ENCODE assay signal across 8 mouse cellular contexts in genomic region chr3:69044645-69045399, GRCm38 (mm10). TPM values are rescaled to one million over a fixed set of nuclear protein-coding genes. Genes with fewer than 3 reads are reported as not detected.
A peak's percentile ranks its signal among the peaks of the same experiment; 100 is the strongest.
DNase-seq lines count a peak whose midpoint lies in the region; ATAC-seq and TF ChIP-seq lines count a peak whose summit lies in the region.

Gene Trim59, minus strand, starts transcription at chr3:69044755.

- H3K4me3 ChIP-seq in E14TG2a.4 (replicated peaks; ENCODE audit: low read length) = peak within 1 kb of the TSS; percentile 96
- peak within 1 kb of the TSS; percentile 84 for H3K4me3 ChIP-seq in forebrain, embryonic 11.5 days (ENCODE audit: low read depth, low read length)
- H3K4me3 ChIP-seq in heart, embryonic 16.5 days (ENCODE audit: low read length) = peak within 1 kb of the TSS; percentile 96
- peak within 1 kb of the TSS; percentile 76 to 93 for H3K4me3 ChIP-seq in liver, embryonic 14.5 days (ENCODE audit: insufficient read depth in 1 of 2, low read depth in 2 of 2, low read length in 2 of 2)
- H3K4me3 ChIP-seq in stomach, embryonic 15.5 days (replicated peaks) = peak within 1 kb of the TSS; percentile 92

- peak; percentile 82 for DNase-seq in c-Kit-positive CD71-positive TER-119-negative erythroid progenitor cells, embryonic 14.5 days (ENCODE audit: low read depth)
- peak; percentile 98 for DNase-seq in forebrain, embryonic 11.5 days (ENCODE audit: low spot score)
- peak; percentile 92 to 97 for DNase-seq in kidney, postnatal 25 days
- peak; percentile 87 to 89 (median 87) for DNase-seq in liver, embryonic 14.5 days (ENCODE audit: low read depth in 3 of 3, low spot score in 3 of 3)
- peak; percentile 95 for DNase-seq in neural tube, embryonic 10.5 days (ENCODE audit: extremely low spot score, low spot score)

- peaks cover 32% of the 10 kb centered on the region for H3K36me3 ChIP-seq in E14TG2a.4 (ENCODE audit: insufficient read depth, low read length)
- H3K36me3 ChIP-seq in forebrain, embryonic 11.5 days (ENCODE audit: control insufficient read depth, insufficient read depth, low read length) = no peaks in the 10 kb centered on the region; the same call in 1 of the 2 replicates
- H3K36me3 ChIP-seq in heart, embryonic 16.5 days (ENCODE audit: control insufficient read depth, insufficient read depth) = peaks cover 4% of the 10 kb centered on the region
- H3K36me3 ChIP-seq in liver, embryonic 14.5 days (replicated peaks; ENCODE audit: control insufficient read depth, insufficient read depth, low read depth) = peaks cover 34% of the 10 kb centered on the region
- H3K36me3 ChIP-seq in stomach, embryonic 15.5 days = no peaks in the 10 kb centered on the region

- H3K4me2 ChIP-seq in forebrain, embryonic 11.5 days (ENCODE audit: low read depth, low read length, severe bottlenecking) = peak within 1 kb of the TSS; percentile 86
- peak within 1 kb of the TSS; percentile 76 for H3K4me2 ChIP-seq in heart, embryonic 16.5 days (ENCODE audit: low read depth, low read length)
- peak within 1 kb of the TSS; percentile 97 for H3K4me2 ChIP-seq in liver, embryonic 14.5 days (ENCODE audit: low read depth)
- H3K4me2 ChIP-seq in stomach, embryonic 15.5 days = peak within 1 kb of the TSS; percentile 86

- H3K27ac ChIP-seq in forebrain, embryonic 11.5 days (ENCODE audit: low read depth, low read length) = peak within 1 kb of the TSS; percentile 94
- peak within 1 kb of the TSS; percentile 91 for H3K27ac ChIP-seq in heart, embryonic 16.5 days (ENCODE audit: low read length)
- peak within 1 kb of the TSS; percentile 90 for H3K27ac ChIP-seq in liver, embryonic 14.5 days
- peak within 1 kb of the TSS; percentile 94 for H3K27ac ChIP-seq in stomach, embryonic 15.5 days

- H3K9me3 ChIP-seq in E14TG2a.4 (ENCODE audit: low read length) = no peaks in the 10 kb centered on the region
- H3K9me3 ChIP-seq in forebrain, embryonic 11.5 days (ENCODE audit: control insufficient read depth, low read length) = no peaks in the 10 kb centered on the region
- no peaks in the 10 kb centered on the region for H3K9me3 ChIP-seq in heart, embryonic 16.5 days (replicated peaks; ENCODE audit: control insufficient read depth, low read length)
- H3K9me3 ChIP-seq in liver, embryonic 14.5 days (ENCODE audit: control insufficient read depth, low read length) = no peaks in the 10 kb centered on the region
- H3K9me3 ChIP-seq in stomach, embryonic 15.5 days = no peaks in the 10 kb centered on the region

- no peak for TF ChIP-seq CTCF in E14TG2a.4 (conservative IDR thresholded peaks at IDR 0.05; ENCODE audit: low read length)
- peak; percentile 18; the same call in 1 of the 2 replicates for TF ChIP-seq CTCF in liver, embryonic 14.5 days (IDR thresholded peaks at IDR 0.05; ENCODE audit: low read depth)

- under 1% methylated on average over 65 of the region's 80 CpGs for WGBS in forebrain, embryonic 11.5 days
- under 1% methylated on average over 75 of the region's 80 CpGs for WGBS in heart, embryonic 16.5 days
- WGBS in liver, embryonic 14.5 days (ENCODE audit: insufficient replicate concordance) = under 1% methylated on average over 76 of the region's 80 CpGs
- WGBS in stomach, embryonic 15.5 days = under 1% methylated on average over 80 of the region's 80 CpGs

- peak within 1 kb of the TSS; percentile 98 for H3K9ac ChIP-seq in forebrain, embryonic 11.5 days (ENCODE audit: low read length)
- peak within 1 kb of the TSS; percentile 91 for H3K9ac ChIP-seq in heart, embryonic 16.5 days (ENCODE audit: low read length)
- H3K9ac ChIP-seq in liver, embryonic 14.5 days (replicated peaks) = peak within 1 kb of the TSS; percentile 94
- H3K9ac ChIP-seq in stomach, embryonic 15.5 days = peak within 1 kb of the TSS; percentile 85

- H3K4me1 ChIP-seq in E14TG2a.4 (replicated peaks; ENCODE audit: low read depth, low read length) = peaks cover 52% of the 10 kb centered on the region
- peaks cover 12% of the 10 kb centered on the region for H3K4me1 ChIP-seq in forebrain, embryonic 11.5 days (replicated peaks; ENCODE audit: control insufficient read depth, insufficient read depth, low read length)
- peaks cover 17% of the 10 kb centered on the region for H3K4me1 ChIP-seq in heart, embryonic 16.5 days (ENCODE audit: control insufficient read depth, insufficient read depth, low read length)
- H3K4me1 ChIP-seq in liver, embryonic 14.5 days (replicated peaks; ENCODE audit: control insufficient read depth in 2 of 2, insufficient read depth in 2 of 2, low read length in 1 of 2) = peaks cover 27 to 28% of the 10 kb centered on the region in 2 experiments
- H3K4me1 ChIP-seq in stomach, embryonic 15.5 days = peaks cover 4% of the 10 kb centered on the region; the same call in 1 of the 2 replicates

- H3K27me3 ChIP-seq in E14TG2a.4 (ENCODE audit: insufficient read depth, low read length) = 0 out of 2 replicates have a peak, but pooled peaks cover under 1% of the 10 kb centered on the region
- no peaks in the 10 kb centered on the region for H3K27me3 ChIP-seq in forebrain, embryonic 11.5 days (ENCODE audit: control insufficient read depth, insufficient read depth, low read length)
- H3K27me3 ChIP-seq in heart, embryonic 16.5 days (ENCODE audit: control insufficient read depth, insufficient read depth, low read length) = no peaks in the 10 kb centered on the region
- H3K27me3 ChIP-seq in liver, embryonic 14.5 days (ENCODE audit: control insufficient read depth, insufficient read depth, low read length) = no peaks in the 10 kb centered on the region
- no peaks in the 10 kb centered on the region for H3K27me3 ChIP-seq in stomach, embryonic 15.5 days (replicated peaks)

- ATAC-seq in forebrain, embryonic 11.5 days (replicated peaks; ENCODE audit: low FRiP score) = peak; percentile 94
- peak; percentile 94 for ATAC-seq in heart, embryonic 16.5 days (replicated peaks; ENCODE audit: extremely low read depth, insufficient read depth, low FRiP score)
- peak; percentile 92 for ATAC-seq in liver, embryonic 14.5 days (ENCODE audit: insufficient read depth)
- peak; percentile 95 for ATAC-seq in stomach, embryonic 15.5 days (ENCODE audit: insufficient read depth, low FRiP score, low read depth)

- TF ChIP-seq EP300 in liver, embryonic 14.5 days (IDR thresholded peaks at IDR 0.05; ENCODE audit: low read depth) = 0 out of 2 replicates have a peak, but pooled peaks have one; percentile 26

RNA-seq across cellular contexts. Expression of gene Trim59, which starts in this region (rescaled TPM):
- 223 and 243 TPM in 2 replicates for polyA plus RNA-seq in forebrain, embryonic 11.5 days (2014; fragmentation: Nextera tagmentation; extraction: Ambion mirVana)
- 61.8 and 69.6 TPM in 2 replicates for polyA plus RNA-seq in heart, embryonic 16.5 days (2015; fragmentation: Nextera tagmentation; extraction: Ambion mirVana)
- polyA plus RNA-seq in liver, embryonic 14.5 days (2012; rRNA removed) = 20.1 and 39.0 TPM in 2 replicates
- 121 and 136 TPM in 2 replicates for polyA plus RNA-seq in liver, embryonic 14.5 days (2014; fragmentation: Nextera tagmentation; extraction: Ambion mirVana)
- polyA plus RNA-seq in stomach, embryonic 15.5 days (2015; fragmentation: Nextera tagmentation; extraction: Ambion mirVana) = 86.4 and 89.9 TPM in 2 replicates

Comparison
In these comparisons a context has a peak if more than half of its experiments do, and no peak if none do; other contexts are left out.
1. Peak in every context shown above with its lines: DNase-seq, ATAC-seq, H3K4me3 ChIP-seq and H3K27ac ChIP-seq.